Mouse (Mus musculus) embryonic facial prominence, embryonic 15.5 days (tissue): Measurements from ENCODE around the gene Gmds. TPM values are rescaled to one million over a fixed set of nuclear protein-coding genes. Genes with fewer than 3 reads are reported as not detected.

Experiments used
- ATAC-seq: fragments of 200-750 bp; cut with Nextera tagmentation; 2 replicates; pipeline ENCODE4 v1.8.0; 2017; ENCODE audit warnings: low read depth, moderate TSS enrichment; ENCODE audit not compliant: insufficient number of reproducible peaks, low FRiP score, low TSS enrichment
- H3K27ac ChIP-seq: fragments of 300-500 bp; sonication (generic); replicated peaks from 2 replicates; pipeline ENCODE4 v1.5.1; 2015; ENCODE audit warnings: mild to moderate bottlenecking, inconsistent platforms
- H3K27me3 ChIP-seq: fragments of 300-500 bp; sonication (generic); 2 replicates; pipeline ENCODE4 v1.6.1; 2015; ENCODE audit warnings: inconsistent platforms
- H3K36me3 ChIP-seq: fragments of 300-500 bp; sonication (generic); 2 replicates; pipeline ENCODE4 v1.6.1; 2015; ENCODE audit warnings: mild to moderate bottlenecking, inconsistent platforms
- H3K4me1 ChIP-seq: fragments of 300-500 bp; sonication (generic); 2 replicates; pipeline ENCODE4 v1.6.1; 2015; ENCODE audit warnings: inconsistent platforms
- H3K4me2 ChIP-seq: fragments of 300-500 bp; sonication (generic); replicated peaks from 2 replicates; pipeline ENCODE4 v1.6.1; 2015; ENCODE audit warnings: mild to moderate bottlenecking, inconsistent platforms
- H3K4me3 ChIP-seq: fragments of 300-500 bp; sonication (generic); replicated peaks from 2 replicates; pipeline ENCODE4 v1.5.1; 2015; ENCODE audit warnings: mild to moderate bottlenecking, inconsistent platforms
- H3K9ac ChIP-seq: fragments of 300-500 bp; sonication (generic); 2 replicates; pipeline ENCODE4 v1.6.1; 2015; ENCODE audit warnings: inconsistent platforms
- H3K9me3 ChIP-seq: fragments of 300-500 bp; sonication (generic); replicated peaks from 2 replicates; pipeline ENCODE4 v1.6.1; 2016; ENCODE audit warnings: inconsistent platforms
- WGBS: fragments of 180-500 bp; shearing (Covaris S2); methylation state at CpG from one replicate; pipeline ENCODE4 v1.1.7; 2015; 5-methylcytosine and 5-hydroxymethylcytosine counted together
- polyA plus RNA-seq: library from polyadenylated mRNA; unstranded; fragments of >200 nt; fragmentation: Nextera tagmentation; extraction: Ambion mirVana; gene quantifications from 2 replicates; pipeline ENCODE4 v1.2.1, GENCODE M21; 2015

The Gmds gene
- polyA plus RNA-seq, 1 experiment from 2014 or later = 36.3 TPM

DNA sequence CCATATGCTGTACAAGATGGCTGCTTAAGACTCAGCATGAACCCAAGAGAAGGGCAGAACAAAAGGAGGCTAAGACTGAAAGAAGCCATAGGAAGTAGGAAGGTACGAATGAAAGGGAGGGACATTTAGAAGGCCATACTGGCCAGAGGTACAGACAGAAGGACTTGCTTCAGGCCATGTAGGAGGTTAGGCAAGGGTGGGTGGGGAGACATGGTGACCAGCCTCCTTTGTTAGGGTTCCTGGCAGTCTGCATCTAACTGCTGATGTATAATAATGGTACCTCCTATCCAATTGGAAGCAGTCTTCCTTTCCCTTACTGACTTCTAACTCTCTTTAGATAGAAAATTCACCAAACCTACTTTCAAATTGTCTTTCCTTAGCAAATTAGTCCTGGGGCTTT, 432.0 kb downstream of the Gmds start:
- 94% methylated on average over 1 of the region's 1 CpGs for WGBS
- ATAC-seq = no peak

DNA sequence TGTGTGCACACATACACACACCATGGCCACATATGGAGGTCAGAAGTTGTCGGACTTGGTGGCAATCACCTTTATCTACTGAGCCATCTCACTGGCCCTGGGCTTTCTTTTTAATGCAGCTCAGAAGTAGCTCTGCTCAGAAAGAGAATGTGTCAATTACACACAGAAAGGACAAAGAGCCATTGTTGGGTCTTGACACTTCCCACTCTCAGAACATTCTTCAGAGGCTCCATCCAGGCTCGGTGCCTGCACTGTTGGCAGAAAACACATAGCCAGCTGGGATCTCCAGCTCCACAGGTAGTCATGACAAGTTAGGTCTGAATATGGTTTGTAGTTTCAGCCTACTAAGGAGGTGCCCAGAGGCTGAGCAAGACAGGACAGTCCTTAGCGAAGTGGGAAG, 438.3 kb downstream of the Gmds start:
- Histone ChIP-seq H3K36me3 (no peaks in the 10 kb centered on the region), H3K4me1 (no peaks in the 10 kb centered on the region), H3K9me3 (no peaks in the 10 kb centered on the region), H3K4me2 (no peak overlapping the region), H3K4me3 (no peak overlapping the region), H3K27ac (no peak overlapping the region), H3K27me3 (no peaks in the 10 kb centered on the region), H3K9ac (no peak overlapping the region)
- 56% methylated on average over 3 of the region's 3 CpGs for WGBS
- ATAC-seq = no peak

More for the DNA sequence above, 432.0 kb downstream of the Gmds start:
- H3K4me1 ChIP-seq = no peaks in the 10 kb centered on the region
- no peak overlapping the region for H3K27ac ChIP-seq
- H3K4me3 ChIP-seq = no peak overlapping the region
- H3K9me3 ChIP-seq = no peaks in the 10 kb centered on the region
- H3K9ac ChIP-seq = no peak overlapping the region
- H3K4me2 ChIP-seq = no peak overlapping the region
- no peaks in the 10 kb centered on the region for H3K27me3 ChIP-seq
- no peaks in the 10 kb centered on the region for H3K36me3 ChIP-seq

DNA sequence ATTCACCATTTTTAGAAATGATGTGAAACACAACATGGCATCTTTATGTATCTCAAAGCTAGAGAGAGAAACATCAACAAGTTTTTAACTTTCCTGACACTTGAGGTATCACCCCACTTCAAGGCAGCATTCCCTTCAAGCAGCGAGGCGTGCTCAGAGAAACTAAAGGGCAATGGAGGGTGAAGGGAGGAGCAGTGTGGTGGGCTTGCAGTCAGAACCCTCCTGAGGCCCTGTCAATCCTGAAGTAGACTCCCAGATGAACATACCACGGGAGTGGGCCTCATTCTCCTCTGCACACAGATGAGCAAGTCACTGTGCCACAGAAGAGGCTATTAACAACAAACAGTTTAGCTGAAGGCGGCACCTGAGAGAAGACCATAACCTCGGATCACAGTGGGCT, 439.1 kb downstream of the Gmds start:
- Histone ChIP-seq H3K36me3 (no peaks in the 10 kb centered on the region), H3K4me3 (no peak overlapping the region), H3K9me3 (no peaks in the 10 kb centered on the region), H3K27me3 (no peaks in the 10 kb centered on the region), H3K4me1 (no peaks in the 10 kb centered on the region), H3K27ac (no peak overlapping the region), H3K4me2 (no peak overlapping the region), H3K9ac (no peak overlapping the region)
- 85% methylated on average over 5 of the region's 5 CpGs for WGBS
- ATAC-seq = no peak

DNA sequence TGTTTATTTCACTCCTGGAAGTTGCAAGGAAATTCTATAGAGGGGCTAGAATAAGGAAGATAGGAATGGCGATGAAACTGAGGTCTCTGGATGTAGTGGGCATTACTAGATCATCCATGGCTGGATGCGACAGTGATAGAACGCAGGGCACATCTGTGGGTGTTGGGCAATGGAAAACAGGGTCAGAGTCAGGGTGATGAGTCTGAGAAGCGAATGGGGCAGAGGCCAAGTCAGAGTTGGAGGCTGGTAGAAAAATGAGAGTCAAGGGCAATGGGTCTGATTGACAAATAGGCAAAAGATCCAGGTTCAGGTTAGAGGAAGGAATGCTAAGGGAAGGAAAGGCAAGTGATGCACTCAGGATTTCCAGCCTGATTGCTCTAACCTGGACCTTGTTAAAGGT, 441.0 kb downstream of the Gmds start:
- no peaks in the 10 kb centered on the region for H3K4me1 ChIP-seq
- H3K9me3 ChIP-seq = no peaks in the 10 kb centered on the region
- H3K27me3 ChIP-seq = no peaks in the 10 kb centered on the region
- no peaks in the 10 kb centered on the region for H3K36me3 ChIP-seq
- 91% methylated on average over 4 of the region's 4 CpGs for WGBS
- no peak overlapping the region for H3K9ac ChIP-seq
- H3K27ac ChIP-seq = no peak overlapping the region
- ATAC-seq = no peak
- no peak overlapping the region for H3K4me3 ChIP-seq
- no peak overlapping the region for H3K4me2 ChIP-seq

DNA sequence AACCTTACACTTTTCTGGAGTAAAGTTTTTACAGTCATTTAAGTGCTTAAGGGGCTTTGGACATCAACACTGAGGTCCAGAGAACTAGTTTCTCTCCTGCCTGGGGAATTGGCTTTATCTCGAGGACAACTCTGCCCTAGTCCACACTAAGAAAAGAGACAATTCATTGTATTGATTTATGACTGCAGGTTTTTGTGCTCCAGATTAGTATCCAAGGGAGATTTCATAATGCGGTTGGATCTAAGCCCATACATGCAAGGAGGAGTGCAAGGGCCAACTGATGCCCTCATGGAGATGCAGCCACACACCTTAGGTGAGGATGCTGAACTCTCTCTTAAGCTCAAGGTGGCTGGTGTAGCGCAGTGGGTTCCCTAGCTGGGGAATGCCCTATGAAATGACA, 444.0 kb downstream of the Gmds start:
- H3K27me3 ChIP-seq = no peaks in the 10 kb centered on the region
- H3K9ac ChIP-seq = no peak overlapping the region
- WGBS = 82% methylated on average over 3 of the region's 3 CpGs
- no peak overlapping the region for H3K4me2 ChIP-seq
- no peaks in the 10 kb centered on the region for H3K4me1 ChIP-seq
- no peak for ATAC-seq
- H3K27ac ChIP-seq = no peak overlapping the region
- no peaks in the 10 kb centered on the region; the same call in 1 of the 2 replicates for H3K9me3 ChIP-seq
- no peaks in the 10 kb centered on the region for H3K36me3 ChIP-seq
- H3K4me3 ChIP-seq = no peak overlapping the region

DNA sequence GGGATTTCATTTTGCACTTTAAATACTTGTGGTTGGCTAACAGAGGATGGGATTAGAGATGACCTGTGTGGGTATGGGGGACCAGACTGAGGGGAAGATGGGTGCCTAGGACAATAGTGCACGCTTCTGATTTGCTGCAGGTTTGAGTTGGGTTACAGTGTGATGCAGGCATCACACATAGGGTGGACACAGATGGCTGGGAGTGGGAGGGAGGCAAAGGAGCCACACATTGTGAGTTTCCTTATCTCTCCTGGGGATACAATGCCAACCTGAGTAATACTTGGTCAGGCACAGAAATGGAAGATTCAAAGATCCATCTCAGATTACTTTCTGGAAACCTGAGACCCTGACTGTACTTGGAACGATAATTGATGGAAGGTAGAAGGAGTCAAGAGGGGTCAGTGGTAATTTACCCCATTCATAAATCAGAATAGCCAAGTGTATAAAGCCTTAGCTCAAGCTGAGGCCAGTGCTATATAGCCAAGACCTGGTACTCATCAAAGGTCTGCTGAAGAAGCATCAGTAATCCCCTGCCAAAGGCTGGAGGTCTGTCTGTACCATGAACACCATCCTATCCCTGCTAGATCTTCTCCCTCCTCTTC, 445.5 kb downstream of the Gmds start:
- H3K4me3 ChIP-seq = no peak overlapping the region
- 64% methylated on average over 2 of the region's 2 CpGs for WGBS
- no peak overlapping the region for H3K27ac ChIP-seq
- no peaks in the 10 kb centered on the region for H3K4me1 ChIP-seq
- H3K4me2 ChIP-seq = no peak overlapping the region
- H3K9ac ChIP-seq = no peak overlapping the region
- H3K36me3 ChIP-seq = no peaks in the 10 kb centered on the region
- H3K9me3 ChIP-seq = no peaks in the 10 kb centered on the region; the same call in 1 of the 2 replicates
- ATAC-seq = no peak
- H3K27me3 ChIP-seq = no peaks in the 10 kb centered on the region

DNA sequence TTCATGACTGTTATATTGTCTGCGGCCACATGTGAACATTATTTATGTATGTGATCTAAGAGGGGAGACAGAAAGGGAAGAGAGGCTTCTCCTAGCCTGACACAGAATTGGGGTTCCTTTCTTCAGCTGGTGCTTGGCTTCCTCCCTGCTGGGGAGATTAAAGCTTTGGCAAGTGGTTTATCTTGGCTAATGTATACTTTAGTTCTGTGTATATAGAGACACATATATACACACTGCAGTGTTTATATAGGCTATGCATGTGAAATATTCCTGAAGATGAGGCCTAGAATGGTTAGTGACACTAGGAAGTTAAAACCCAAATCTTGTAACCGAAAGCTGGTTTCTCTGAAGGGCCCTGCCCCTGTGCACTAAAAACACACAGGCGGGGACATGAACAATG, 450.0 kb downstream of the Gmds start:
- Histone ChIP-seq H3K9me3 (no peaks in the 10 kb centered on the region; the same call in 1 of the 2 replicates), H3K4me1 (no peaks in the 10 kb centered on the region), H3K9ac (no peak overlapping the region), H3K4me3 (no peak overlapping the region), H3K4me2 (no peak overlapping the region), H3K27ac (no peak overlapping the region), H3K27me3 (no peaks in the 10 kb centered on the region), H3K36me3 (no peaks in the 10 kb centered on the region)
- ATAC-seq = no peak
- 66% methylated on average over 3 of the region's 3 CpGs for WGBS

DNA sequence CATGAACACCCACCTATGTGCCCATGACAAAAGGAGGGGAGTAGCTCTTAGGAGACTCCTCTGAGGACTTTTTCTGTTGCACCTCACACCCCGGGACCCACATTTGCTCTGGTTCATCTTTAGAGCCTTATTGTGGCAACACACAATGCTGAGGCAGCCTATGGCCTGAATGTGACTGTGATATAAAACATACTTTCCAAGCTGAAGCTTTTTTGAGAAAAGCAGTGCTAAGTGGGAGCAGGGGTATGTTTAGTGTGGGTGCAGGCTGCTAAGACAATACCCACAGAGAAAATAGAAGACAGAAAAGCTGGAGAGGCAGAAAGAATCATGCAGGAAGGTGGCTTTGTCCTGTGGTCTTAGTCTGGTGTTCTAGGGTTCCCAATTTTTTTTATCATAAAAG, 452.8 kb downstream of the Gmds start:
- no peaks in the 10 kb centered on the region for H3K9me3 ChIP-seq

DNA sequence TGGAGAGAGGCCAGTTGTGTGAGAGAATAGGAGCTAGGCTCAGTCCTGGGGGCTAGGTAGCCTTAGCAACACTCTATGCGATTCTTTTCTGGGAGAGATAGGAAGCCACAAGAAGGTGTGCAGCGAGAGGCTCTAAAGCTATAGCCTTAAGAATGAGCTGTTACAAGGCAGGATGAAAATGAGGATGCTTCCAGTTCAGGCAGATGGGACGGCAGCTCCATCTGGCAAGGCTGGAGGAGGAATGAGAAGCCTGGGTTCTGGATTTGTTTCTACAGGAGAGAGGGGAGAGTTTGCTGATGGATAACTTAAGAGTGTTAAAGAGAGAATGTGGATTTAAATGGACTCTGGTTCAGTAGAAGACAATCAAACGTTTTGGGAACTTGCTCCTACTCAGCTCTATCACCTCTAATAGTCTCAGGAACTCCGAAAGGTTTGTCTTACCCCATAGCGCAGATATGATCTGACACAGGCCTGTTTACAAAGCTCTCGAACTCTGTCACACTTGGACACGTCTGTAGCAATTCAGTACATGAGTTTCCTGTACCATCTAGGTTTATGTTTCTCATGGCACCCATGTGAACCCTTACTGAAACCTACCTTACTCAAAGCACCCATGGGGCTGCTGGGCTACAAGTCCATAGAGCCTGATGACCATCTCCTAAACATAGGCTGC, 459.6 kb downstream of the Gmds start:
- H3K9ac ChIP-seq = no peak overlapping the region
- no peaks in the 10 kb centered on the region for H3K9me3 ChIP-seq
- no peak overlapping the region for H3K4me2 ChIP-seq
- no peak for ATAC-seq
- WGBS = 85% methylated on average over 8 of the region's 8 CpGs
- no peaks in the 10 kb centered on the region for H3K36me3 ChIP-seq
- peaks cover 7% of the 10 kb centered on the region for H3K4me1 ChIP-seq
- no peak overlapping the region for H3K27ac ChIP-seq
- H3K4me3 ChIP-seq = no peak overlapping the region
- no peaks in the 10 kb centered on the region for H3K27me3 ChIP-seq

More for the DNA sequence above, 452.8 kb downstream of the Gmds start:
- no peak overlapping the region for H3K9ac ChIP-seq
- no peaks in the 10 kb centered on the region for H3K4me1 ChIP-seq
- no peaks in the 10 kb centered on the region for H3K27me3 ChIP-seq
- no peaks in the 10 kb centered on the region for H3K36me3 ChIP-seq
- WGBS = 65% methylated on average over 1 of the region's 1 CpGs
- H3K27ac ChIP-seq = no peak overlapping the region
- no peak overlapping the region for H3K4me3 ChIP-seq
- ATAC-seq = no peak
- no peak overlapping the region for H3K4me2 ChIP-seq

DNA sequence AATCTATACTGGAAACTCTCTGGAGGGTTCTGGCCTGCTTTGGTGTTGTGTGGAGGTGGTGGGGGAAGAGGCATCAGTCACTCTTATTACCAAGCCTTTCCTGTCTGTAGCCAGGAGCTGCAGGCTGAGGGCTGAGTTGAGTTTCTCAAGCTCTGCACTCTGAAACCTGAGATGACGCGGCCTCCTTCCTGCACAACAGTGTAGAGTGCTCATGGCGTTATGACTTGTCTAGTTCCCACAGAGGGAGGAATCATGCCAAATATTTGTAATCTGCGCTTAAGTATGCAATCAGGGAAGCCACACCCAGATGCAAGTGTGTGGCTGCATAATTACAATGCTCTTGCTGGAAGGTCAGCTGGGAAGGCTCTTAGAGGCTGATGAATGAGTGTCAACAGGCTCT, 461.5 kb downstream of the Gmds start:
- H3K9ac ChIP-seq = no peak overlapping the region
- H3K4me3 ChIP-seq = no peak overlapping the region
- peak; percentile 82 for ATAC-seq
- H3K27me3 ChIP-seq = no peaks in the 10 kb centered on the region
- WGBS = 15% methylated on average over 4 of the region's 4 CpGs
- H3K9me3 ChIP-seq = no peaks in the 10 kb centered on the region
- no peaks in the 10 kb centered on the region for H3K36me3 ChIP-seq
- H3K27ac ChIP-seq = no peak overlapping the region
- peaks cover 7% of the 10 kb centered on the region for H3K4me1 ChIP-seq
- H3K4me2 ChIP-seq = no peak overlapping the region

DNA sequence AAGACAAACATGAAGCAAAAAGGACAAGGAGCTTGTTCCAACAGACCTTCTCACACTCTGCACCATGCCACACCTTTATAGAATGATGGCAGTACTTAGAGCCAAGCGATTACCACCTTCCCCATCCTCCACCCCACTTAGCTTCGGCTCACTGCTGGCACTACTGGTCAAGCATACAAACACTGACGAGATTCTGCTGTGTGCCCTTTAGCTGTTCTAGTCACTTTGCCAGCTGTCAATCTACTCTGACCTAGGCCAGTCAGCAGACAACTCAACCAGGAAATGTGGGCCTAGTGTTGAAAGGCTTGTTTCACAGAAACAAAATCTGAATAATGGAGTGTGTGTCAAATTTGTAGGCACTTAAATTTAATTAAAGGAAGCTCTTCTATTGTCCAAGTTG, 464.1 kb downstream of the Gmds start:
- no peak overlapping the region for H3K4me2 ChIP-seq
- no peaks in the 10 kb centered on the region for H3K27me3 ChIP-seq
- H3K9ac ChIP-seq = no peak overlapping the region
- H3K36me3 ChIP-seq = no peaks in the 10 kb centered on the region
- peaks cover 7% of the 10 kb centered on the region for H3K4me1 ChIP-seq
- no peaks in the 10 kb centered on the region for H3K9me3 ChIP-seq
- ATAC-seq = no peak
- WGBS = 63% methylated on average over 3 of the region's 3 CpGs
- no peak overlapping the region for H3K27ac ChIP-seq
- no peak overlapping the region for H3K4me3 ChIP-seq

DNA sequence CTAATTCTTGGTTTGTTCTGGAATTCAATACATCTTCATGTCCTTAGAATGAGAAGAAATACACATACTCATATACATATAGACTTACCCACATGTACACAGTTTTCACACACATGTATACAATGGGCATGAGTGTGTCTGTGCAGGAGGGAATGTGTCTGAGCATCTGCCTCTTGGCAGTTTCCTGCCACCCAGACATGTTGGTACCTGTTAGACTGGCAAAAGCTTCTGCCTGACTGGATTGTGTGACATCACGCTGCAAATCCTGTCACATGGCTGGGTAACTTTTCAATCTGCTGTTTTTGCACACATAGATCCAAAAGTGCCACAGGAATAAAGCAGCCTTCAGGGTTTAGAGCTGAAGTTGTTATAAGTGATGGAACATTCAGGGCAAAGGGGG, 465.3 kb downstream of the Gmds start:
- H3K9me3 ChIP-seq = no peaks in the 10 kb centered on the region
- no peaks in the 10 kb centered on the region for H3K27me3 ChIP-seq
- H3K4me1 ChIP-seq = peaks cover 7% of the 10 kb centered on the region
- no peak overlapping the region for H3K9ac ChIP-seq
- H3K27ac ChIP-seq = no peak overlapping the region
- 67% methylated on average over 1 of the region's 1 CpGs for WGBS
- no peaks in the 10 kb centered on the region for H3K36me3 ChIP-seq
- H3K4me3 ChIP-seq = no peak overlapping the region
- H3K4me2 ChIP-seq = no peak overlapping the region
- ATAC-seq = no peak
